Mouse (Mus musculus) 3134 (cell line): ENCODE results near the gene Gpha2.

ENCODE experiments used
- DNase-seq: peaks from one replicate; pipeline ENCODE4 v3.0.0-alpha.2; 2011; ENCODE audit warnings: low spot score; ENCODE audit not compliant: insufficient read length; ENCODE audit errors: extremely low read depth

Gpha2 gene

GRCm38 (mm10) chr19:6241274-6242107 lies 15.3 kb downstream of the Gpha2 start, which contains the start of gene Atg2a:
Atg2a (plus strand) TSS chr19:6241668.
- DNase-seq, result peak; percentile 95

GRCm38 (mm10) chr19:6242281-6242680 lies 16.1 kb downstream of the Gpha2 start:
- peak; percentile 54 for DNase-seq

GRCm38 (mm10) chr19:6243226-6243625 lies 17.0 kb downstream of the Gpha2 start:
- DNase-seq, result no peak

- no peak for DNase-seq
Observed at GRCm38 (mm10) chr19:6245806-6246205, 19.6 kb downstream of the Gpha2 start.

GRCm38 (mm10) chr19:6247526-6248300 lies 21.5 kb downstream of the Gpha2 start:
- DNase-seq, result no peak

- DNase-seq, result no peak
Observed at GRCm38 (mm10) chr19:6253021-6253420, 26.8 kb downstream of the Gpha2 start.

- no peak for DNase-seq
Observed at GRCm38 (mm10) chr19:6260428-6260827, 34.2 kb downstream of the Gpha2 start.

GRCm38 (mm10) chr19:6260946-6261345 lies 34.8 kb downstream of the Gpha2 start:
- no peak for DNase-seq

GRCm38 (mm10) chr19:6261379-6261778 lies 35.2 kb downstream of the Gpha2 start:
- DNase-seq, result no peak

- no peak for DNase-seq
Observed at GRCm38 (mm10) chr19:6262222-6262621, 36.0 kb downstream of the Gpha2 start.

GRCm38 (mm10) chr19:6262839-6263433 lies 36.8 kb downstream of the Gpha2 start:
- DNase-seq, result no peak

- DNase-seq, result no peak
Observed at GRCm38 (mm10) chr19:6264200-6264599, 38.0 kb downstream of the Gpha2 start.

- no peak for DNase-seq
Observed at GRCm38 (mm10) chr19:6264945-6265344, 38.8 kb downstream of the Gpha2 start.

- no peak for DNase-seq
Observed at GRCm38 (mm10) chr19:6265727-6266182, 39.6 kb downstream of the Gpha2 start.

- DNase-seq, result no peak
Observed at GRCm38 (mm10) chr19:6267306-6268169, 41.4 kb downstream of the Gpha2 start.

- peak; percentile 69 for DNase-seq
Observed at GRCm38 (mm10) chr19:6268170-6268528, 42.0 kb downstream of the Gpha2 start.

- no peak for DNase-seq
Observed at GRCm38 (mm10) chr19:6268670-6269132, 42.5 kb downstream of the Gpha2 start.

- no peak for DNase-seq
Observed at GRCm38 (mm10) chr19:6269798-6270475, 43.8 kb downstream of the Gpha2 start.

GRCm38 (mm10) chr19:6270661-6271060 lies 44.5 kb downstream of the Gpha2 start:
- DNase-seq, result no peak

- no peak for DNase-seq
Observed at GRCm38 (mm10) chr19:6271206-6271605, 45.0 kb downstream of the Gpha2 start.
